Mouse (Mus musculus) cerebellum, adult 11-12 months (tissue): Measurements from ENCODE around the gene Olfr525.

Experiments
- DNase-seq: peaks from one replicate; pipeline ENCODE4 v3.0.0; 2022

Olfr525 gene

GRCm38 (mm10) chr7:140320558-140320957, at the start of gene Olfr525:
Gene Olfr525 (plus strand): TSS chr7:140320858.
- DNase-seq = no peak

- no peak for DNase-seq
Measured at GRCm38 (mm10) chr7:140295746-140296145, 24.9 kb upstream of the Olfr525 start.

GRCm38 (mm10) chr7:140296876-140297275, 23.8 kb upstream of the Olfr525 start:
- DNase-seq = no peak

GRCm38 (mm10) chr7:140299416-140299815, 21.2 kb upstream of the Olfr525 start:
- no peak for DNase-seq

GRCm38 (mm10) chr7:140319861-140320385, 735 bp upstream of the Olfr525 start:
- no peak for DNase-seq

GRCm38 (mm10) chr7:140321135-140321534, 477 bp downstream of the Olfr525 start:
- DNase-seq = no peak

GRCm38 (mm10) chr7:140329766-140330304, 9.2 kb downstream of the Olfr525 start:
- DNase-seq = no peak

- DNase-seq = no peak
Measured at GRCm38 (mm10) chr7:140333717-140334116, 13.1 kb downstream of the Olfr525 start, which contains the start of gene Olfr527. Gene Olfr527 (plus strand): TSS chr7:140334017.

- no peak for DNase-seq
Measured at GRCm38 (mm10) chr7:140361571-140361970, 40.9 kb downstream of the Olfr525 start, which contains the start of gene Olfr60. Gene Olfr60 (minus strand): TSS chr7:140361671.

- DNase-seq = no peak
Measured at GRCm38 (mm10) chr7:140374300-140374699, 53.6 kb downstream of the Olfr525 start.

GRCm38 (mm10) chr7:140376231-140376630, 55.6 kb downstream of the Olfr525 start, which contains the start of gene Olfr530:
Gene Olfr530 (minus strand): TSS chr7:140376331.
- no peak for DNase-seq

GRCm38 (mm10) chr7:140376911-140377310, 56.3 kb downstream of the Olfr525 start:
- DNase-seq = no peak
